Comparison of ENCODE assay signal across 9 mouse cellular contexts in the genomic region with DNA sequence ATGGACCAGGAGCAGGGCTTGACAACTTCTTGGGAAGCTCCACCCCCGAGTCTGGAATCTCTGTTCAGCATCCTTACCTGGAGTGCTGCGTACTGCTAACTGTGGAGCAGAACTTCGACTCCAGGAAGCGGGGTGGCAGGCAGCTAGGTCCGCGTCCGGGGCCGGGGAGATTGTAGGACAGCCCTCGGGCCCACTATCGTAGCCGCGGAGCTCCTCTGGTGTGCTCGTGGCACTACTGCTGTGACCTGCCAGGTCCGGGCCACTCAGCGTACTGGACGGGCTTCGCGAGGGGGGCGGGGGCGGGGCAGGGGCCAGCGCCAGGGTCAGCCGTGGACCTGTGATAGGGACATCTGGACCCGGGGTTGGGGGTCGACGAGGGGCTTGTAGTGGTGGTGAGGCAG. TPM values are rescaled to one million over a fixed set of nuclear protein-coding genes. Genes with fewer than 3 reads are reported as not detected.
A peak's percentile ranks its signal among the peaks of the same experiment; 100 is the strongest.
DNase-seq lines count a peak whose midpoint lies in the region; ATAC-seq lines count a peak whose summit lies in the region.
"Had no signal": no experiment of that assay in that cellular context is flagged by ENCODE, and none has a peak within 500 bp of the region (broad histone marks: within the 10 kb centered on the region; RNA-seq: fewer than 3 reads in every experiment).

No protein-coding gene starts in this region.

- no peaks in the 10 kb centered on the region for H3K9me3 ChIP-seq in embryonic facial prominence, embryonic 12.5 days
- no peaks in the 10 kb centered on the region for H3K9me3 ChIP-seq in midbrain, embryonic 11.5 days (ENCODE audit: control insufficient read depth, low read length)

- intact Hi-C loops in left cerebral cortex, postnatal 4 days (cut with DNase I): no loop called here

- H3K9ac ChIP-seq in embryonic facial prominence, embryonic 12.5 days: peak overlapping the region; percentile 39
- H3K9ac ChIP-seq in midbrain, embryonic 11.5 days (ENCODE audit: low read length): peak overlapping the region; percentile 51

- under 1% methylated on average over 24 of the region's 25 CpGs for WGBS in embryonic facial prominence, embryonic 12.5 days
- WGBS in midbrain, embryonic 11.5 days: 3% methylated on average over 25 of the region's 25 CpGs

- peaks cover 22% of the 10 kb centered on the region for H3K4me1 ChIP-seq in embryonic facial prominence, embryonic 12.5 days
- peaks cover 33% of the 10 kb centered on the region for H3K4me1 ChIP-seq in midbrain, embryonic 11.5 days (ENCODE audit: control insufficient read depth, insufficient read depth, low read length)

- peak overlapping the region; percentile 86 for H3K4me2 ChIP-seq in embryonic facial prominence, embryonic 12.5 days (replicated peaks)
- H3K4me2 ChIP-seq in midbrain, embryonic 11.5 days: peak overlapping the region; percentile 58

- H3K36me3 ChIP-seq in embryonic facial prominence, embryonic 12.5 days: peaks cover 11% of the 10 kb centered on the region; the same call in 1 of the 2 replicates
- peaks cover 14% of the 10 kb centered on the region for H3K36me3 ChIP-seq in midbrain, embryonic 11.5 days (ENCODE audit: control insufficient read depth, insufficient read depth, low read length)

- no peak overlapping the region for H3K27ac ChIP-seq in embryonic facial prominence, embryonic 12.5 days
- H3K27ac ChIP-seq in midbrain, embryonic 11.5 days (ENCODE audit: low read depth, low read length): no peak overlapping the region

- peak; percentile 9; the same call in 1 of the 2 replicates for ATAC-seq in embryonic facial prominence, embryonic 12.5 days (ENCODE audit: insufficient number of reproducible peaks, insufficient read depth, low FRiP score, low TSS enrichment)
- ATAC-seq in midbrain, embryonic 11.5 days (ENCODE audit: low FRiP score): peak; percentile 9; the same call in 1 of the 2 replicates
- no peak for ATAC-seq in erythroid progenitor cell, adult 5-6 weeks (replicated peaks; ENCODE audit: low FRiP score, poor library complexity, severe bottlenecking)

- peak; percentile 25 for DNase-seq in cerebellum, adult 8-10 months
- DNase-seq in cerebellum, adult 9-11 months: no peak
- peak; percentile 31 for DNase-seq in A20 (ENCODE audit: low read depth, low spot score)
- DNase-seq in kidney, postnatal 14 days: peak; percentile 15
- peak; percentile 91 for DNase-seq in midbrain, embryonic 11.5 days (ENCODE audit: low spot score, missing footprints)
- DNase-seq in left cerebral cortex, postnatal 4 days: no peak

- peak overlapping the region; percentile 42 for H3K4me3 ChIP-seq in embryonic facial prominence, embryonic 12.5 days
- H3K4me3 ChIP-seq in midbrain, embryonic 11.5 days (ENCODE audit: low read depth, low read length): peak overlapping the region; percentile 27

- H3K27me3 ChIP-seq in embryonic facial prominence, embryonic 12.5 days: peaks cover 61% of the 10 kb centered on the region
- no peaks in the 10 kb centered on the region for H3K27me3 ChIP-seq in midbrain, embryonic 11.5 days (ENCODE audit: control insufficient read depth, insufficient read depth, low read length)

RNA-seq across cellular contexts. Expression of gene Prr36, which starts 4.5 kb away (rescaled TPM):
- 5.5 and 6.1 TPM in 2 replicates for polyA plus RNA-seq in embryonic facial prominence, embryonic 12.5 days (2016; fragmentation: Nextera tagmentation; extraction: Ambion mirVana)
- polyA plus RNA-seq in midbrain, embryonic 11.5 days (2014; fragmentation: Nextera tagmentation; extraction: Ambion mirVana): 25.9 and 31.9 TPM in 2 replicates
- total RNA-seq in left cerebral cortex, postnatal 4 days (2021): 100 to 1,000 TPM; 108 to 109 TPM
- total RNA-seq in erythroid progenitor cell, adult 5-6 weeks (2015; ENCODE audit: low replicate concordance): not detected in 2 replicates
- not detected in 2 replicates for total RNA-seq in erythroid progenitor cell, adult 5-6 weeks (2017; ENCODE audit: low replicate concordance)

RNA-seq across cellular contexts. Expression of gene Lrrc8e, which starts 13.8 kb away (rescaled TPM):
- 0.56 and 0.67 TPM in 2 replicates for polyA plus RNA-seq in embryonic facial prominence, embryonic 12.5 days (2016; fragmentation: Nextera tagmentation; extraction: Ambion mirVana)
- 0.07 TPM in 1 of 2 replicates, not detected in the other for polyA plus RNA-seq in midbrain, embryonic 11.5 days (2014; fragmentation: Nextera tagmentation; extraction: Ambion mirVana)
- total RNA-seq in left cerebral cortex, postnatal 4 days (2021): not detected
- total RNA-seq in erythroid progenitor cell, adult 5-6 weeks (2015; ENCODE audit: low replicate concordance): not detected in 2 replicates
- 0.76 TPM in 1 of 2 replicates, not detected in the other for total RNA-seq in erythroid progenitor cell, adult 5-6 weeks (2017; ENCODE audit: low replicate concordance)
- total RNA-seq: layer of hippocampus, postnatal 25 days had no signal

RNA-seq across cellular contexts. Expression of gene Map2k7, which starts 25.7 kb away (rescaled TPM):
- 36.1 and 40.1 TPM in 2 replicates for polyA plus RNA-seq in embryonic facial prominence, embryonic 12.5 days (2016; fragmentation: Nextera tagmentation; extraction: Ambion mirVana)
- polyA plus RNA-seq in midbrain, embryonic 11.5 days (2014; fragmentation: Nextera tagmentation; extraction: Ambion mirVana): 20.8 and 22.7 TPM in 2 replicates
- 10 to 100 TPM; 62.9 to 65.4 TPM for total RNA-seq in left cerebral cortex, postnatal 4 days (2021)
- 25.2 and 25.6 TPM in 2 replicates for total RNA-seq in erythroid progenitor cell, adult 5-6 weeks (2015; ENCODE audit: low replicate concordance)
- 16.9 and 20.3 TPM in 2 replicates for total RNA-seq in erythroid progenitor cell, adult 5-6 weeks (2017; ENCODE audit: low replicate concordance)

RNA-seq across cellular contexts. Expression of gene Gm49320, which starts 25.9 kb away (rescaled TPM):
- polyA plus RNA-seq in embryonic facial prominence, embryonic 12.5 days (2016; fragmentation: Nextera tagmentation; extraction: Ambion mirVana): 1.1 and 2.0 TPM in 2 replicates
- 0.59 and 1.00 TPM in 2 replicates for polyA plus RNA-seq in midbrain, embryonic 11.5 days (2014; fragmentation: Nextera tagmentation; extraction: Ambion mirVana)
- total RNA-seq in left cerebral cortex, postnatal 4 days (2021): under 1 TPM in 1 of 2 experiments, not detected in 1; 0.74 TPM
- 2.5 TPM in 1 of 2 replicates, not detected in the other for total RNA-seq in erythroid progenitor cell, adult 5-6 weeks (2015; ENCODE audit: low replicate concordance)
- not detected in 2 replicates for total RNA-seq in erythroid progenitor cell, adult 5-6 weeks (2017; ENCODE audit: low replicate concordance)

RNA-seq across cellular contexts. Expression of gene Tgfbr3l, which starts 35.2 kb away (rescaled TPM):
- polyA plus RNA-seq in embryonic facial prominence, embryonic 12.5 days (2016; fragmentation: Nextera tagmentation; extraction: Ambion mirVana): 5.8 and 6.5 TPM in 2 replicates
- 1.2 and 2.0 TPM in 2 replicates for polyA plus RNA-seq in midbrain, embryonic 11.5 days (2014; fragmentation: Nextera tagmentation; extraction: Ambion mirVana)
- 10 to 100 TPM in 1 of 2 experiments, 1 to 10 TPM in 1; 8.7 to 12.9 TPM for total RNA-seq in left cerebral cortex, postnatal 4 days (2021)
- total RNA-seq in erythroid progenitor cell, adult 5-6 weeks (2015; ENCODE audit: low replicate concordance): not detected in 2 replicates
- total RNA-seq in erythroid progenitor cell, adult 5-6 weeks (2017; ENCODE audit: low replicate concordance): not detected in 2 replicates

Comparison
In these comparisons a context has a peak if more than half of its experiments do, and no peak if none do; other contexts are left out.
1. DNase-seq: peak in cerebellum, adult 8-10 months (single experiment), A20 (single experiment), kidney, postnatal 14 days (single experiment) and midbrain, embryonic 11.5 days (single experiment); none in cerebellum, adult 9-11 months (single experiment) and left cerebral cortex, postnatal 4 days (single experiment).
2. RNA of gene Prr36, which starts 4.5 kb away (total RNA-seq): 108 to 109 TPM in left cerebral cortex, postnatal 4 days; not detected in erythroid progenitor cell, adult 5-6 weeks; every median in the first group is over 100 times any median in the second.